Mouse (Mus musculus) hindbrain, embryonic 16.5 days (tissue): ENCODE measurements around the gene Phf23. TPM values are rescaled to one million over a fixed set of nuclear protein-coding genes. Genes with fewer than 3 reads are reported as not detected.
"Not testable (repeated sequence)": the region's sequence is repeated elsewhere in the genome, so short reads cannot be mapped to it uniquely, and the experiment has no call there.

Experiments
- ATAC-seq: fragments of 200-750 bp; cut with Nextera tagmentation; 2 replicates; pipeline ENCODE4 v1.8.0; 2017; ENCODE audit warnings: moderate TSS enrichment, moderate library complexity
- H3K27ac ChIP-seq: fragments of 300-500 bp; sonication (generic); 2 replicates; pipeline ENCODE4 v1.5.1; 2014; ENCODE audit warnings: low read depth, mild to moderate bottlenecking, control low read depth, low read length, moderate library complexity
- H3K27me3 ChIP-seq: fragments of 300-500 bp; sonication (generic); replicated peaks from 2 replicates; pipeline ENCODE4 v1.6.1; 2014; ENCODE audit warnings: low read length; ENCODE audit not compliant: control insufficient read depth, insufficient read depth
- H3K36me3 ChIP-seq: fragments of 300-500 bp; sonication (generic); 2 replicates; pipeline ENCODE4 v1.6.1; 2014; ENCODE audit warnings: mild to moderate bottlenecking, low read length, moderate library complexity, mixed read lengths; ENCODE audit not compliant: control insufficient read depth, insufficient read depth
- H3K4me1 ChIP-seq: fragments of 300-500 bp; sonication (generic); 2 replicates; pipeline ENCODE4 v1.6.1; 2014; ENCODE audit warnings: low read depth, low read length; ENCODE audit not compliant: control insufficient read depth, insufficient read depth
- H3K4me2 ChIP-seq: fragments of 300-500 bp; sonication (generic); 2 replicates; pipeline ENCODE4 v1.6.1; 2014; ENCODE audit warnings: mild to moderate bottlenecking, low read length, control low read depth, moderate library complexity
- H3K4me3 ChIP-seq: fragments of 300-500 bp; sonication (generic); 2 replicates; pipeline ENCODE4 v1.5.1; 2014; ENCODE audit warnings: mild to moderate bottlenecking, low read length, control low read depth, moderate library complexity
- H3K9ac ChIP-seq: fragments of 300-500 bp; sonication (generic); 2 replicates; pipeline ENCODE4 v1.6.1; 2014; ENCODE audit warnings: low read depth, mild to moderate bottlenecking, control low read depth, low read length, moderate library complexity
- H3K9me3 ChIP-seq: fragments of 300-500 bp; sonication (generic); 2 replicates; pipeline ENCODE4 v1.6.1; 2014; ENCODE audit warnings: mild to moderate bottlenecking, low read length, moderate library complexity; ENCODE audit not compliant: control insufficient read depth
- WGBS: fragments of 180-500 bp; shearing (Covaris S2); extraction: QIAGEN DNeasy Blood & Tissue Kit; methylation state at CpG from one replicate; pipeline ENCODE4 v1.1.7; 2014; 5-methylcytosine and 5-hydroxymethylcytosine counted together
- polyA plus RNA-seq: library from polyadenylated mRNA; unstranded; fragments of >200 nt; fragmentation: Nextera tagmentation; extraction: Ambion mirVana; gene quantifications from 2 replicates; pipeline ENCODE4 v1.2.1, GENCODE M21; 2015

Phf23 gene
- polyA plus RNA-seq, 1 experiment from 2014 or later, result 54.2 TPM

DNA sequence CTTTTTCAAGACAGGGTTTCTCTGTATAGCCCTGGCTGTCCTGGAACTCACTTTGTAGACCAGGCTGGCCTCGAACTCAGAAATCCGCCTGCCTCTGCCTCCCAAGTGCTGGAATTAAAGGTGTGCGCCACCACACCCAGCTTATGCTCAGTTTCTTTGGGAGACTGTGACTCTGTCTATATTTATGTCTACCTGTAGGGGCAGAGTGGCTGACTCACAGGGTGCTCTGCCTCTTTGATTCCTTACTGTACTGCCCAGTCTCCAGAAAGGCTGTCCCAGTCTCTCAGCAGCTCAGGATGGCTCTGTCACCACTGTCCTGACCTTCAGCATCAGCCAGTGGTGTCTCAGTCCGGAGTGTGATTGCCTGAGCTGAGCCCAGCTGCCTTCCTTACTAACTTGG is 40.0 kb upstream of the Phf23 start:
- not testable (repeated sequence) for H3K4me1 ChIP-seq, H3K9me3 ChIP-seq, ATAC-seq, H3K4me3 ChIP-seq, H3K27ac ChIP-seq, H3K27me3 ChIP-seq, H3K9ac ChIP-seq, H3K4me2 ChIP-seq, H3K36me3 ChIP-seq
- 81% methylated on average over 4 of the region's 4 CpGs for WGBS

- H3K27ac ChIP-seq, result no peak overlapping the region
- 68% methylated on average over 1 of the region's 1 CpGs for WGBS
- H3K4me3 ChIP-seq, result no peak overlapping the region
- ATAC-seq, result no peak
- peaks cover 3% of the 10 kb centered on the region; the same call in 1 of the 2 replicates for H3K27me3 ChIP-seq
- no peaks in the 10 kb centered on the region for H3K9me3 ChIP-seq
- no peak overlapping the region for H3K9ac ChIP-seq
- H3K4me1 ChIP-seq, result no peaks in the 10 kb centered on the region
- no peaks in the 10 kb centered on the region for H3K36me3 ChIP-seq
- no peak overlapping the region for H3K4me2 ChIP-seq
These were observed 39.4 kb upstream of the Phf23 start for GRCm38 (mm10) chr11:69956218-69956617.

DNA sequence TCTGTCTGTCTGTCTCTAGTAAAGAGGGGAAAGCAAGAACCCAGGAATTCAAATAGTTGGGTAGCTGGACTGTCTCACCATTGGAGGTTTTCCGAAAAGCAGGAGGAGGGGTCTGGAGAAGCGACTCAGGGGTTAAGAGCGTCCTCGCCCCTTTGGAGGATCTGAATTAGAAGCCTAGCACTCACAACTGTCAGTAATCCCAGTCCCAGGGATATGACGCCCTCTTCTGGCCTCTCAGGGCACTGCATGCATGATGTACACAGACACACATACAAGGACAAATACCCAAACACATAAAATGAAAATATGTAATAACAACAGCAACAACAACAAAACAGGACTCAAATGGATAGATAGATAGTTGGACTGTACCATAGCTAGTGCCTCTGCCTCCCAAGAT is 35.0 kb upstream of the Phf23 start:
- ATAC-seq, result no peak
- Histone ChIP-seq H3K9ac (no peak overlapping the region), H3K4me1 (peaks cover 4% of the 10 kb centered on the region; the same call in 1 of the 2 replicates), H3K36me3 (no peaks in the 10 kb centered on the region), H3K4me3 (no peak overlapping the region), H3K4me2 (no peak overlapping the region), H3K27me3 (peaks cover 30% of the 10 kb centered on the region), H3K27ac (no peak overlapping the region), H3K9me3 (no peaks in the 10 kb centered on the region)
- WGBS, result 30% methylated on average over 5 of the region's 5 CpGs

- Histone ChIP-seq H3K9me3 (no peaks in the 10 kb centered on the region), H3K4me2 (no peak overlapping the region), H3K36me3 (no peaks in the 10 kb centered on the region), H3K4me1 (peaks cover 8% of the 10 kb centered on the region), H3K27me3 (peaks cover 34% of the 10 kb centered on the region), H3K27ac (no peak overlapping the region), H3K9ac (no peak overlapping the region), H3K4me3 (no peak overlapping the region)
- ATAC-seq, result no peak
- 45% methylated on average over 5 of the region's 5 CpGs for WGBS
These were observed 33.7 kb upstream of the Phf23 start for GRCm38 (mm10) chr11:69961841-69962240.

- ATAC-seq, result no peak
- Histone ChIP-seq H3K27ac (no peak within 1 kb of the TSS), H3K4me2 (peak within 1 kb of the TSS; percentile 11), H3K9ac (no peak within 1 kb of the TSS), H3K9me3 (no peaks in the 10 kb centered on the region), H3K4me1 (peaks cover 8% of the 10 kb centered on the region), H3K36me3 (peaks cover 10% of the 10 kb centered on the region), H3K4me3 (peak within 1 kb of the TSS; percentile 12; the same call in 1 of the 2 replicates), H3K27me3 (peaks cover 46% of the 10 kb centered on the region)
- 11% methylated on average over 24 of the region's 24 CpGs for WGBS
These were observed 30.8 kb upstream of the Phf23 start, which contains the start of gene Cldn7 for GRCm38 (mm10) chr11:69964650-69965270. Gene Cldn7 (plus strand): TSS chr11:69964779.

- Histone ChIP-seq H3K4me1 (peaks cover 8% of the 10 kb centered on the region), H3K4me3 (peak overlapping the region; percentile 25; the same call in 1 of the 2 replicates), H3K36me3 (peaks cover 15% of the 10 kb centered on the region), H3K4me2 (peak overlapping the region; percentile 11), H3K27me3 (peaks cover 46% of the 10 kb centered on the region), H3K9ac (no peak overlapping the region), H3K9me3 (no peaks in the 10 kb centered on the region), H3K27ac (no peak overlapping the region)
- 3% methylated on average over 49 of the region's 49 CpGs for WGBS
- no peak for ATAC-seq
These were observed 30.1 kb upstream of the Phf23 start for GRCm38 (mm10) chr11:69965271-69966005.

DNA sequence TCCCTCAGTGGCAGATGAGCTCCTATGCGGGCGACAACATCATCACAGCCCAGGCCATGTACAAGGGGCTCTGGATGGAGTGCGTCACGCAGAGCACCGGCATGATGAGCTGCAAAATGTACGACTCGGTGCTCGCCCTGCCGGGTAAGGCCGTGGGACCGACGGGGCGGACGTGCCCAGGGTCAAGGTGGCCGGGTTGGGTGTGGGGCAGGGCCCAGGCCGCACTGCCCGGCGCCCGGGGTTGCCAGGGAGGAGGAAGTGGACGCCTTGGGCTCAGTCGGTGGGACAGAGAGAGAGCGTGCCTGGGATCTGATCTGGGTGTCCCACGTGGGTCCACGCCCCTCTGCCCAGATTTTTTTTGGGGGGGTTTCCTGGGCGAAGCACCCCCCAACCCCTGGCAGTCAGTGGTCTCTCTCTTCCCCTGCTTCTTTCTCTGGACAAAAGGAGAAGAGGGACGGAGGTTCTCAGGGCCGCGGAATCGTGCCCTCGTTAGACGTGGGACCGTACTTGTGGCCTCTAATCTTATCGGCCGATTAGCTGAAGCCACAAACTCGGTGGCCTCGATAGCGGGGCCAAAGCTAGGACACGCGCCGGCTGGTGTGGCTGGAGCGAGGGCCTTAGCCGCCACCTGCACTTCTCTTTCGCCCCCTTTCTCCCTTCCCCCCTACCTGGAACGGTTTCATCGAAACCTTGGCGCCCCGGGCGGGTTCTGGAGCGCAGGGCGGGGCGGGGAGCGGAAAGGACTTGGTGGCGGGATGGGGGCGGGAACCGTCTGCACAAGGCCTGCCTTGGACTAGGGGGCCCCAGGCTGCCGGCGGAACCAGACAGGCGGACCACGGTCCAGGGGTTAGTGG is 29.3 kb upstream of the Phf23 start:
- Histone ChIP-seq H3K4me3 (peak overlapping the region; percentile 25), H3K27ac (no peak overlapping the region), H3K4me1 (peaks cover 8% of the 10 kb centered on the region), H3K9ac (peak overlapping the region; percentile 42; the same call in 1 of the 2 replicates), H3K36me3 (peaks cover 17% of the 10 kb centered on the region), H3K4me2 (peak overlapping the region; percentile 49), H3K27me3 (peaks cover 46% of the 10 kb centered on the region), H3K9me3 (no peaks in the 10 kb centered on the region)
- WGBS, result 2% methylated on average over 57 of the region's 59 CpGs
- 0 out of 2 replicates have a peak, but pooled peaks have one; percentile 20 for ATAC-seq

- no peaks in the 10 kb centered on the region for H3K9me3 ChIP-seq
- peaks cover 46% of the 10 kb centered on the region for H3K27me3 ChIP-seq
- peak overlapping the region; percentile 25 for H3K4me3 ChIP-seq
- peak overlapping the region; percentile 42; the same call in 1 of the 2 replicates for H3K9ac ChIP-seq
- no peak overlapping the region for H3K27ac ChIP-seq
- H3K4me2 ChIP-seq, result peak overlapping the region; percentile 49
- no peak for ATAC-seq
- 46% methylated on average over 17 of the region's 17 CpGs for WGBS
- peaks cover 8% of the 10 kb centered on the region for H3K4me1 ChIP-seq
- peaks cover 20% of the 10 kb centered on the region for H3K36me3 ChIP-seq
These were observed 28.6 kb upstream of the Phf23 start for GRCm38 (mm10) chr11:69966860-69967517.
